Mouse (Mus musculus): ENCODE results near the gene Cmss1.

Gene Cmss1

DNA sequence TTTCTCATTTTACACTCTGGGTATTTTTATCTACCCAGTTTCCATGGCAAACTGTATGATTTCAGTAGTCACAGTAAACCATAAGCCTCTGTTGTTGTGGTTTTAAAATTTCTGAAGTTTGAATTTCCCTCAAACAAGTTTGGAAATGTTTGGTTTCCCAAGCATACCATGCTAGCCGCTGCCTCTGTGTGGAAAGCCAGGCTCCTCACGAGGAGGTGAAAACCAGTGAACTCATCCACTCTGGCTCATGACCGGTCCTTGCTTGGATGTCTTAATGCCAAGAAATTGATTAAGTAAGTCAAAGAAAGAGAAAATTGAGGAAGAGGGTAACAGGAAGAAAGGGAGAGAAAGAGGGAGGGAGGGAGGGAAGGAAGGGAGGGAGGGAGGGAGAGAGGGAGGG lies 48.4 kb downstream of the Cmss1 start:
- no peak for DNase-seq (ENCODE audit: low spot score in 2 of 2)

DNA sequence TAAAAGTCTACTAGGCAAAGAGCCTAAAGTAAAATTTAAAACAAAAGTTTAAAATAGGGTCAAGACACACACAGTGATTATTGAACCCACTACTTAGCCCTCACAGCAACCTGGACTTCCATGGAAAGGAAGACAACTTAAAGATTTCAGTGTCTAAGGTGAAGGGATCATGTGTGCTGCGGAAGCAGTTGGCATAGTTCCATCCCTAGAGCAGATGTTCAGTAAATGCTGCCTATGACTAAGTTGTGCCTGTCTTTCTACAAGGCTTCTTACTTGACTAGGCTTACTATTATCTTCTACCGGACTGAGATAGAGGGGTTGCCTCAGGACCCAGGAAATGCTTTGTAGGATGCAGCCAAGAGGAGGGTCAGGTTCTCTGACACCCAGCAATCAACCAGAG lies 50.4 kb downstream of the Cmss1 start:
- no peak for DNase-seq (ENCODE audit: low spot score in 2 of 2)

DNA sequence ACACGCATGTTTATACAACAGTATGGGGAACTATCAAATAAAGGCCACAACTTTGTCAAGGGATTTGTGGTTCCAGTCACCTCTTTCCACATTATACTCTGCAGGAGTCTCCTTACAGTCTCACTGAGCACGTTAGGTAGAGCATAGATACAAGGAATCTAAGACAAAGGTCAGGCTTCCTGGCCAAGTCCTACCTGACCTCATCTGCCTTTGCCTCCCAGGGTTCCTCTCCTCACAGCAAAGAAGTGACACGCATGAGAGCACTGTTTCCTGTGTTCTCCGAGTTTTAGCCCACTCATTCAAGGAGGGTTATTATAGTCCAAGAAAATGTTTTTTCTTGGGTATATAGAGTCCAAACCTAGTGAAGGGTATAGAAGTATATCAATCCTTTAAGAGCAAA lies 51.0 kb downstream of the Cmss1 start:
- no peak for DNase-seq (ENCODE audit: low spot score in 2 of 2)

DNA sequence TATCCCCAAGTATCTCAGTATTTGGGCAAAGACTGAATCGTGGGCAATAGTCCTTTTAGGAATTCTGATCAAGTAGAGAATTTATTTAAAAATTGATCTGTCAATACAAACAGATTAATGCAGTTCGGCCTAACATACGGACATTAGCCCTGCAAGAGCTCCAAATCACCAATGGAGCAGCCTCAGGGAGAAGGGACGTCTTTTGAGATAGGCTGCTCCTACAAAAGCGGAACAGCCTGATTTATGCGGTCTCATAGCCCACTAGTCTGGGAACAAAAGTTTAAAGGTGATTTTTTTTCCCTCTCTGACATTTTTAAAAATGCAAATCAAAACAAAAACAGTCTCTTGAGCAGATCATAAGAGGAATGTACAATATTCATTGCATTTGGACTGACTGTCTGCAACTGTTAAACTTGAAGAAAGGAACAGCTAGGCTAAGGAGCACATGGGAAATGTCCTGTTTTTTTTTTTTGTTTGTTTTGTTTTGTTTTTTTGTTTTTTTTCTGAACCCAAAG lies 51.7 kb downstream of the Cmss1 start:
- DNase-seq (ENCODE audit: low spot score in 2 of 2) = no peak

DNA sequence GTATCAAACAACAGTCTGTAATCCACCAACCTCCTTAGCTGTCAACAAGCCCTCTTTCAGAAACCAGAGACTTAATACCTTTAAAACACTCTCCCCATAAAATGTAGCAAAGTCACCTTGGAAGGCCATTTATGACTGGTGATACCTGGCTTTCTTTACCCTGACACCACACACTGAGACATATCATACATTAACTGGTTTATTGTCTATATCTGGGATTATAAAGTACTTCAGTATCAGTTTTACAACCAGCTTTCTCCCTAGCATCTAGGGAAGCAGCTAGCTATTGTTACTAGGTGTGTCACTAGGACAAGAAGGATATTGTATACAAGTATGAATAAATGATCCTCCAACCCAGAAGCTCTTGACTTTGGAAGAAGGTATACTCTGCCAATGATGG lies 53.4 kb downstream of the Cmss1 start:
- no peak for DNase-seq (ENCODE audit: low spot score in 2 of 2)

DNA sequence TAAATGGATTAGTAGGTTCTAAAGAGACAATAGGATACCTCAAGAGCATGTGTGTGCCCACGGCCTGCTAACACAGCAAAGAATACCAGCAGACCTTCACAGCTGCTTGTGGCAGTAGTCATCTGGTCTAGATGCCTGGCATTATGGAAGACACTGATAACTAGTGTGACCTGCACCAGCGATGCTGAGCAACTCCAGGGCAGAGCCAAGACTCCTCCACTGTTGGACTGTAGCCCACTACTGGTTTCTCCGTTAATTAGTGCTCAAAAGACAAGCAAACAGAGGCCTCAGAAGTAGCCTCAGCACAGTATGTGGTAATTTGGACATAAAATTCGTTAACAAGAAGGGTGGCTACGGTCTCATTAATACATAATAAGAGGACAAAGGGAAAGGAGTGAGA lies 54.0 kb downstream of the Cmss1 start:
- no peak for DNase-seq (ENCODE audit: low spot score in 2 of 2)

DNA sequence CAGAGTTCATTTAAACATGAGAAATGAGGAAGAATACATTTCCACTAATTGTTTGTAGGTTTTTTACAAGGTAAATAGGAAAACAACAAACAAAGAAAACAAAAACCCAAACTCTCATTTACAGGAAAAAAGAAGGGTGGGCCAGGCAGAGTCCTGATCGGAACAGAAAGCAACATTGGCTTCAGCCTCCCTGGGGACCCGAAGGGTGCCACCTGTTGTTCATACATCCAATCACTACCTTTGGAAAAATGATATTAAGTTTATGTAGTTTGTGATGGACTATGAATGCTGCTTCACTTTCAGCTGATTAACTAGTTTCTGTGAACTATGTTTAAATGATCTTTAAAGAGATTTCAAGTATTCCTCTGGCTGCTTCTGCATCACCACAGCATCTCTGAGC lies 55.0 kb downstream of the Cmss1 start:
- no peak for DNase-seq (ENCODE audit: low spot score in 2 of 2)

DNA sequence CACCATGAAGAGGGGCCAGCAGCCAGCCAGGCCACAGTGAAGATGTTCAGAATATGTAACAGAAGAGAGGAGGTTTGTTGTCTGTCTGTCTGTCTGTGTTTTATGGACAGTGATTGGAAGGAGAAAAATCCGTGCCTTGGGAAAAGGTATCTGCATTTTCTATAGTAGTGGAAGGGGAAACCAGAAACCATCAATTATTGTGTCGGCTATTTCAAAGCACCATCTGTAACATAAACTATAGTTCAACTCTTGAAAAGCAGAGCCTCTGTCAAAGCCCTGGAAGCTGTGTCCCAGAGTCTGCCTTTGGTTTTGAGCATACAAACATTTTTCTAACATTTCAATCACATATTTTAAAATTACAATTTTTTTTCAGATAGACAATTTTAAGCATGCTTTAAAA lies 55.8 kb downstream of the Cmss1 start:
- no peak for DNase-seq (ENCODE audit: low spot score in 2 of 2)

DNA sequence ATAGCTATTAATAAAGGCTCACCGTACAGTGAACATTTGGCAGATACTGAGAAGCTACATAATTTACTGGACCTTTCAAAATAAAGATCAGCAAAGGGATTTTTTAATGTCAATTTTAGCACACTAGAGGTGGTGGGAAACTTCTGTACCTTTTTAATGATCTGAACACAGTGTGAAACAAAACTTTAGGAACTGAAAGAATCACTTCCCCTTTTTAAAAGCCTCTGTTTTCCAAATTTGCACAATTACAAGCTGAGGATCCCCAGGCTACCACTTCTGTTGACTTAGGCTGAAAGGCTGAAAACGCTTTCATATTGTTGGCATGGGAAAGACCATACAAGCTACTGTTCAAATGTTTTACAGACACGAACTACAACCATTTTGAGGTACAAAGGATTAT lies 56.6 kb downstream of the Cmss1 start:
- peak in 1 of 2 experiments; percentile 30 for DNase-seq (ENCODE audit: low spot score in 2 of 2)

DNA sequence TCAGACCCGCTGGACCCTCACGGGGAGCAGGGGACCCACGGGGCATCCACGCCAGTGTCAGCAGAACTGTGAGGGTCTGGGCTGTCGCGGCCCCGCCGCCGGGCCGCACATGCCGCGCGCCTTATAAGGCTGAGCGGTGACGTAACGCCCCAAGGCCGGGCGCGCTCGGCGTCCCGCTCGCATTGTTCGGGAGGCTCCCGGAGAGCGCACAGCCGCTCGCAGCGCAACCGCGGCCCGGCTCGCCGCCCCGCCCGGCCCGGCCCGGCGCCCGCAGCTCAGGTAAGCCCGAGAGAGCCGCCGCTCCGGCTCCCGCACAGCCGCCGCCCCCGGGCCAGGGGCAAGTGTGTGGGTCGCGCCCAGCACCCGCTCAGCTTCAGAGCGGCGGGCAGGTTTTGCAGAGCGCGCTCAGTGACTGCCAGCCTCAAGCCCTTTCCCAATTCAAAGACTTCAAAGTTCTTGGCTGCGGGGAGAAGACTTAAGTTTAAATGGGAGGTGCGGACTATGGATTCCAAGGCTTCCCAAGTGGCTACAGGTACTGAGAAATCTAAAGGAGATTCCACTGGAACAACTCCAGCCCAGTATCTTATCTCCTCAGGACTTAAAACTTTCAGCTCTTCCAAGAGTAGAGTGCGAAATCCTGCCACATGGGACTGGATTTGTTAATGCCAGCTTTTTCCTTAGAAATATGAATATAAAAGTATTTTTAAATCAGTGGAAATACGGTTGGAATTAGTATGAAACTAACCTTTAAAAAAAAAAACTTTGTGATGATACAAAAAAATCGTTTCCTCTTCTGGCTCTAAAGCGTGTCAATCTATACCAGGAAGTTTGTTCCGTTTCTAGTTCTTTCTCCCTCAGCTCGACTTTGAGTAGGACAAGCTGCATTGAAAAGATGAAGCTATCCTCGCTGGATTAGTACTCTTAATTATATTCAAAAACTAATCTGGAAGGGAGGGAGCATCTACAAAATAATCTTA lies 57.3 kb downstream of the Cmss1 start:
- peak; percentile 49 to 67 for DNase-seq (ENCODE audit: low spot score in 2 of 2)

DNA sequence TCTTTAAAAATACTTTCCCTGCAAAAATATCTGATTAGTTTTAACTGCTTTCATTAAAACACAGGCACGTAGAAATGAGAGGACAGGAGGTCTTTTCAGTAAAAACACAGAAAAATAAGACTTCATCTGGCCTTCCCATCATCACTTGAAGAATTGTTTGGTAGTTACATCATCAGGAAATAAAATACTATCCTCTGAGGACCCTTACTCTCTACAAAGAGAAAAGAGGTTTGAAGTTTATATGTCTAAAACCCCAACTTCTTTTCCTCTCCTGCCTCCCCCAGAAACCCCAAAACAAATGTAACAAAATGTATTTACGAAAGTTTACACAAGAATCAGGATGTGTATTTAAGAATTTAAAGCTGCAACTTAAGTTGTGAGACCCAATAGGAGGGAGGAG lies 58.1 kb downstream of the Cmss1 start:
- DNase-seq (ENCODE audit: low spot score in 2 of 2) = no peak

DNA sequence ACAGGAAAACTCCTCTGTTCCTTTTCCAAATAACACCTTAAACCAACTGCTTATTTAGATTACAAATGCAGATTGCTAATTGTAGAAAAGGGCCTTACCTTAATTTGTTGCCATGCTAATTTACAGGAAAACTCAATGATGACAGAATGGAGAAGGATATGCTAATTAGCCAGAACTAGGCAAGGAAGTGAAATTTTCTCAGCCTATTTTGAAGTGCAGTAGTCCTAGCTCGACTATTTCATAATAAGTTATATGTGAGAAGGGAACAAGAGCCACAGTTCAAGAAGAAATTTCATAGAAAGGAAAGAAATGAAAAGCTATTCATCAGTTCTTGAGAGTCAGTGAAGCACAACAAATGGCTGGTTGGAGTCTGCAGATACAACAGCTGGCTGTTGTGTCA lies 60.3 kb downstream of the Cmss1 start:
- no peak for DNase-seq (ENCODE audit: low spot score in 2 of 2)

DNA sequence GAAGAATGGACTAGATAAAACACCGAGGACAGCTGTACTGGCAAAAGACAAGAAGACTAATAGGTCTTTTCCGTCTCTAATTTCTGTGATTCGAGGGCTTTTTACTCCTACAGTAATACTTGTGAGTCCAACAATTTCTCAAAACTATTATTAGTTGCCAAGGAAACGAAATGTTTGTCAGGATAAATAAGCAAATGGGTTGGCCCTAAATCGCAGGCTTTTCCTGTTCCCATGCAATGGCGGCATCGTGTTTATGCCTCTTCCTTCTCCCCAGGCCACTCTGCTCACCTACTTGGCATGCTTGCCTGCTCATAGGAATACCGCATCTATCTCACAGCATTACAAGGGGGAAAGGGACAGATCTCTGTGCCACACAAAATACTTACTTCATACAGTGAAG lies 62.2 kb downstream of the Cmss1 start:
- DNase-seq (ENCODE audit: low spot score in 2 of 2) = no peak

DNA sequence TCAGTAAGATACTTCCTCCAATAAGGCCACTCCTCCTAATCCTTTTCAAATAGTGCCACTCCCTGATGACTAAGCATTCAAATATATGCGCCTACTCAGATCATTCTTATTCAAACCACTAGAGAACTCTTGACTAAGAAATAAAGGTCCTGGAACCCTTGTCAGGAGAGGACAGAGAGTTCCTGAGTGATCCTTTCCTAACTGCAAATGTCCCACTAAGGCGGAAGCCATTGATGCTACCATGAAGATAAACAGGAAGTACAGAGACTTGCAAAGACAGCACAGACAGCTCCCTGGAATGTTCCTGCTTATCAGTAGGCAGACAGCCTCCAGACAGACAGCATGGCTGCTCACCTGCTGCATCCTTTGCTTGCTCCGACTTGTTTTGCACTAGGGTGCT lies 63.4 kb downstream of the Cmss1 start:
- DNase-seq (ENCODE audit: low spot score in 2 of 2) = no peak

DNA sequence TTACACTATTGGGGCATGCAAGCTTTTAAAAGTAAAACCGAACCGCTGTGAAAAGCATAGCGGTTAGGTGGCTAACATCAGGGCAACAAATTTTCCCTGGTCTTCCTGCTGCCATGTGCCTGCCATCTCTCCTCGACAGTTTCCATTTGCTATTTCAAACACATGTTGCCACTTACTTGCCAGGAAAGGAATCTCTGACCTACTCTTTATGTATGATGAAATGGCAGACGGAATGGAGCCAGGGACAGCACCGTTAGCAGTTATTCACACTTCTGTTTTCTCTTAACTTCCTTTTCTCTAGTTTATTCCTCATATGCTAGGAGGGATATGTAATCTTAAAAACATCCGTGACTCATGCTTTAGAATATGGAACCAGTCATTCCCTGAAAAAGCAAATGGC lies 70.2 kb downstream of the Cmss1 start:
- DNase-seq (ENCODE audit: low spot score in 2 of 2) = no peak

DNA sequence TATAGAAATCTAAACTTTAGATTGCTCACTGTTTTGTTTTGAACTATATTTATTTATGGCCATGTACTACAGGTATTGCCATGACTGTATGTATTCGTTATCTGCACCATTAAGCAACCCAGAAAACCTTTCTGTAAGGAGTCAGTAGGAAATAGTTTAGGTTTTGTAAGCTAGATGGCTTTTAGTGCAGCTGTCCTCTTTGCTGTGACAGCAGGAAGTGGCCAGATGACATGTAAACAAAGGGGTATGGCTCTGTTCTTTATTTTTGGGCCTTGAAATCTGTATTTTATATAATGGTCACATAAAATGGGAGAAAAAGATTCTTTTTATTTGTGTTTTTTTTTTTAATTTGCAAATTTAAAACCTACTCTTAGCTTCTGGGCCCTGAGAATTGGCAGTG lies 71.9 kb downstream of the Cmss1 start:
- DNase-seq (ENCODE audit: low spot score in 2 of 2) = no peak

DNA sequence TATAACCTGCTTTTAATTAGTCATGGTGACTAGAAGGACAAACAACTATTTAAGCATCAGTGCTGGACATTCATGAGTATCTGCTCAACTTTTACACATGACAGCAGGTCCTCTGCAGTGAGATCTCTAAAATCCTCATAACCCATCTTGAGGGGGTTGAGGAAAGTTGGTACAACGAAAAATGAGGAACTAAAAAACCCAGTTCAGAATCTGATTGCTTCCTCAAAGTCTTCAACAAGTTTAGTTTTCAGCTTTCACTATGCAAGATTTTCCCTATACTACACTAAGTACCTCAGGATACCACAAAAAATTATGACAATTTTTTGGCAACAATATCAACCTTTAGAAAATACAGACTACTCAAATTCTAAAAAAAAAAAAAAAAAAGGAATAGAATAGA lies 72.3 kb downstream of the Cmss1 start:
- no peak for DNase-seq (ENCODE audit: low spot score in 2 of 2)

DNA sequence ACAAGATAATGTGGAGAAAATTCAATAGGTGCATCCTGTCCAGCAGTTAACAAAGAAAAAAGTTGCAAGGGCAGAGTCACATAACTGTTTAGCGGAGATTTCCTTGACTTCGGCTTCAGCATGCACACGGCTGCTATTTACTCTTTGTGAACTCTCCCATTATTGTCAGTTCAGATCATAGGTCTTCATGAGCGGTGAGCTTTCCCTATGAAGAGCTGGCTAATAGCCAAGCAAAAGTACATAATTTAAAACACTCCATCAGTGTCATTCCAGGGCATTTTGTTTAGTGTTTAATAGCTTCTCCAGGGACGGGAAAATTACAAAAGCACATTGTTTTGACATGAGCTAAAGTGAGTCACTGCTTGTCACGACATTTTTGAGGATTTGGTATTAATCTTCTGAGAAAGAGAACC lies 74.6 kb downstream of the Cmss1 start:
- DNase-seq (ENCODE audit: low spot score in 2 of 2) = no peak

DNA sequence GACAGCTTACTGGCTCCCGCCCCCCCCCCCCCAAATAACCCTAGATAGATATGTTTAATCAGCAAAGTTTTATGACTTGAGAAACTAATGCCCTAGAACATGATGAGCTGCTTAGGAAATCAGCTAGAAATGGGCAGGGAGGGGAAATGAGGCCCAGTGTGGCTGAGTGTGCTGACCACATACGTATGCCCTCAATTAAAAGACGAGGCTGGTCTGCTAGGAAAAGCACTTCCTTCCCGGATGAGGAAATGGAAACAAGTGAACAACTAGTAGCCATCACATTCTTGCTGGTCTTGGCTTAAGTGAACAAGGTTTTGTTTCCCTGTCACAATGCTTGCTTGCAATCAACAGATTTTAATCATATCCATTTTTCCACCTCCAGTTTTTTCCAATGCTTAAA lies 76.1 kb downstream of the Cmss1 start:
- DNase-seq (ENCODE audit: low spot score in 2 of 2) = no peak

DNA sequence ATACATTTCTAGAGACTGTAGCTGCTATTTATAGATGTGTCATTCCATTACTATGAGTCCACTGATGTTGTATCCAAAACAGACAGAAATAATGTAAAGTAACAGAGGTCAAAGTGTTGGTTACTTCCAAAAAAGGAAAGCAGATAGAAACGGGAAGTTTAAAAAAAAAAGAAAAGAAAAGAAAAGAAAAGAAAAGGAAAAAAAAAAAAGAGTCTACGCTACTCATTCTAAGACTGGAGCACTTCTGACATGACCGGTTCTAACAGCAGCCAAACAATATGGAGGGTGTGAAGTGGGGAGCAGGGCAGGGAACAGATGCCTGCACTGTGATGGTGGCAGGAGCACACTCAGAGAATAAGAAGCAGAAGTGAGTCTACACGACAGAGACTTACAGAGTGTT lies 78.2 kb downstream of the Cmss1 start:
- DNase-seq (ENCODE audit: low spot score in 2 of 2) = no peak

DNA sequence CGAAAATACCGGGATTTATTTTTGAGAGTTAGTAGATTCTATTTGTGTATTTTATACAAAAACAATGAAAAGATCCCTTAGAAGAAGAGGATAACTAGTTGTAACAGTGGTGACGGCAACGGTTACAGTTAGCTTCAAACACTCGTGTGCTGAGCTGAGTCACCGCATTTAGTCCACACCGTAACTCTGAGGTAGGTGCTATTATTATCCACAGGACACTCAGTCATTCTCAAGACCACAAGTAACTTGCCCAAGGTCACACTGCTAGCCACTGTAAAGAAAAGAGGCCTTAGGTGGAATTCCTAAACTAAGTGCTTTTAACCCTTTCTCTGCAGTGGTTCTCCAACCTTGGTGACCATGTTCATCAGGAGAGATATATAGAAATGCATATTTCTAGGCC lies 79.8 kb downstream of the Cmss1 start:
- DNase-seq (ENCODE audit: low spot score in 2 of 2) = no peak

DNA sequence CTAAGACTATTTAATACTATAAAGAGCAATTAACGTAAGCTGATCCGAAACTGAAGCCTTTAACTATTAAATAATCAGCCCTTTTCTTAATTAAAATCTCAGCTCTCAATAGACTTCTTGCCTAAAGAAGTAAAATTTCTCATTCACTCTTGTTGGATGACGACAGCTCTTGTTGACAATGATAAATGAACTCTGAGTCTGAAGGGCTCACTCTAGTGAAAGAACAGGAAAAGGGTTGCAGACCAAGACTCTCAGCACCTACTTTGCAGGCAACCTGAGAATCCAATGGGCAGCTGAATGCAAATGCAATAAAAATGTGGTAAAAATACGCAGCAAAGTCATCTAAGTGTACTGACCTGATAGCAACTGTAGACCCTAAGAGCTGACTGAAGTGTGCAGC lies 81.2 kb downstream of the Cmss1 start:
- DNase-seq (ENCODE audit: low spot score in 2 of 2) = no peak

DNA sequence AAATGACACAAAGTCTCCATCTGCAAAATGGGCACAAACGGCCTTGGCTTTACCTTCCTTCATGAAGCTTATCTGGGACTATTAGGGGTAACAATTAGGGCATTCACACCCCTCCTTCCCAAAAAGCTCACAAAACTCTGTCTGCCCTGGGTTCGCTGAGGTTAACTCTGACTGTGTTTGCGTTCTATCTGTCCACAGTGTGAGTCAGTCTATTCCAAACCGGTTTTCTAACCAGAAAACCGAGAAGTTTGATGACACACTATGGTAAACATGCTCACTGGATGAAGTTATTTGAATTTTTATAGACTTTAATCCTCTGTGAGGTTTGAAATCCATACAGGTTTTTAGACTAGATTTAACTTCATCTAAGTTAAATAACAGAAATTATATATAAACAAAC lies 81.6 kb downstream of the Cmss1 start:
- no peak for DNase-seq (ENCODE audit: low spot score in 2 of 2)

DNA sequence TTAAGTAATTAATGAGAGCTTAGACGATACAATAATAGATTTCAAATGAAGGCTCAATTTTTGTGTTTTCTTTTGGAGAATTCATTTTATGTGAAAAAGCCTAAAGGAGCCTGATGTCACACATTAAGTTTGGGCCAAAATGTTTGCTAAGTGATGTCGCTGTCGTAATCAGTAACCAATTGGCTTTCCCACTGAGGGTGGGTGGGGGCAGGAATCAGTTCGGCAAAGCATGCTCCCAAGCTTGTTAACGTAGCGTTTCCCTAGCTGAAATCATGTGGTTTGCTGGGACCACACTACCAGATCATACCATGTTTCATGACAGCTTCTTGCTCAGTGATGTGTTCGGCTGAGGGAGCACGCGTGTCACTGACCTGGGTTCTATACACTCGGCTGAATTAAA lies 91.0 kb downstream of the Cmss1 start:
- DNase-seq (ENCODE audit: low spot score in 2 of 2) = no peak

All from natural killer cell, adult 2 months (primary cell).